Mouse (Mus musculus) fat pad, adult 2 months (tissue): ENCODE data around the gene Kif26b.

Experiments used
- DNase-seq: peaks from one replicate; pipeline ENCODE4 v3.0.0-alpha.2; 2011; ENCODE audit warnings: low read depth, low spot score; ENCODE audit errors: extremely low read depth

The Kif26b gene

DNA sequence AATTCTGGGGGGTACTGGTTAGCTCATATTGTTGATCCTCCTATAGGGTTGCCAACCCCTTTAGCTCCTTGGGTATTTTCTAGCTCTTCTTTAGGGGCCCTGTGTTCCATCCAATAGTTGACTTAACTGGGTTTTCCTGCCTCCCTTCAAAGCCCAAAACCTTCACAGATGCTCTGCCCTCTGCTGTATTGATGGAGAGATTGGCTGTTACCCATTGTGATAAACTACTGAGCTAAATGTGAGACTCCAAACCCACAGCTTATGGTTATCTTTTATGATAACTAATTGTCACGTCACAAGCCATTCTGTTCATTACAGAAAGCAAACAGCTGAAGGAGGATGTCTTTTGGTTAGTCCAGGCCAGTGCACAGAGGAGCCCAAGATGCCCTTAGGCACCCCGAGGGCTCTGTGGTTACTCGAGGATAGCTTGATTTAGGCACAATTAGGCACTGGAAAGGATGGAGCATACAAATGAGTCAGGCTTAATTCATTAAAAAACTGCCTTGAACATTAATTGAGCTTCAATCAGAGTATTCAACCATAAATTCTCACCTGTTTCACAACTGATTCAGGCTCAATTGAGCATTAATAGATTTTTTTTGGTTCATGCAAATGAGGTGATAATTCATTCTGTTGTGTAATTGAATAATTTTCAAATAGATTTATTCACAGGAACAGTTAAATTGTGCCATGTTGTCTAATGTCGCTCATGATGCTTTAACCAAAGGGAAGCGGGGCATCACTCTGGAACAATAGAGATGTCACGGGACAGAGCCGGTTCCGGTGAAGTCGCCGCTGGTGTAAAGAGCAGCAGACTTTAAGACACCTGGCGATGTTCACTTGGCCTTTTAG is 364.5 kb downstream of the Kif26b start:
- no peak for DNase-seq

GRCm38 (mm10) chr1:178894081-178894401 is 365.1 kb downstream of the Kif26b start:
- DNase-seq, result no peak

GRCm38 (mm10) chr1:178895674-178896073 is 366.7 kb downstream of the Kif26b start:
- no peak for DNase-seq

- no peak for DNase-seq
These were observed 382.0 kb downstream of the Kif26b start for GRCm38 (mm10) chr1:178910951-178911350.

- no peak for DNase-seq
These were observed 384.2 kb downstream of the Kif26b start for GRCm38 (mm10) chr1:178912936-178913716.

- no peak for DNase-seq
These were observed 386.1 kb downstream of the Kif26b start for GRCm38 (mm10) chr1:178915056-178915455.

DNA sequence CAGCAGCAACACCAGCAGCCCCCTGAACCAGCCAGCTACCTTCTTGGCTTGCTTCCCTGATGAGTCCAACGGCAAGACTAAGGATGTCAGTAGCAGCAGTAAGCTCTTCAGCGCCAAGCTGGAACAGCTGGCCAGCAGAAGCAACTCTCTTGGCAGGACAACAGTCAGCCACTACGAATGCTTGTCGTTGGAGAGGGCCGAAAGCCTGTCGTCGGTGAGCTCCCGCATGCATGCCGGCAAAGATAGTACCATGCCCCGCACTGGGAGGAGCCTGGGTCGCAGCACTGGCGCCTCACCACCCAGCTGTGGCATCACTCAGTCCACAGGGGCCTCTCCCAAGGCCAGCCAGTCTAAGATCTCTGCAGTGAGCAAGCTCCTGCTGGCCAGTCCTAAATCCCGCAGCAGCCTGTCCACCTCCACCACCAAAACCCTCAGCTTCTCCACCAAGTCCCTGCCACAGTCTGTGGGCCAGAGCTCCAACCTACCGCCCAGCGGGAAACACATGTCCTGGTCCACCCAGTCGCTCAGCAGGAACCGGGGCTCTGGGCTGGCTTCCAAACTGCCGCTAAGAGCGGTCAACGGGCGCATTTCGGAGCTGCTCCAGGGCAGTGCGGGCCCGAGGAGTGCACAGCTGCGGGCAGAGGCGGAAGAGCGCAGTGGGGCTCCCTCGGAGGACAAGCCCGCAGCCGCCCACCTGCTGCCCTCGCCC is 388.4 kb downstream of the Kif26b start:
- DNase-seq, result no peak

- no peak for DNase-seq
These were observed 395.7 kb downstream of the Kif26b start for GRCm38 (mm10) chr1:178924492-178925183.

DNA sequence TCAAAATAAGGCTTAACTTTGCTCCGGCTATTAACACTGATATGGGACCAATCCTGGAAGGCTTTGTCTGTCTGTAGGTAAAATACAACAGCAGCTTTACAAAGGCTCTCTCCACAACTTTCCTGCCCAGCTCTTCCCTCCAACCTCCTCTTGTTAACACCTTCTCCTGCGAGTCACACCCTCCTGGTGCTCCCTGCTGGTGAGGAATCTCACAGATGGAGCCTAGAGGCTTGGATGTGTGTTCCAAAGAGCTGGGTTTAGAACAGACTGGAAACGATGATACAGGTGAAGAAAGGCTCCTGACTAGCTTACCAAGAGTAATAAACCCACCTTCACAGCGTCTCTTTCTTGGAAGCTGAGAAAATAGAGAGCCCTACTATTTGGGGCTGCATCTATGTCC is 400.6 kb downstream of the Kif26b start:
- DNase-seq, result no peak

- no peak for DNase-seq
These were observed 405.2 kb downstream of the Kif26b start for GRCm38 (mm10) chr1:178933953-178934637.

- DNase-seq, result no peak
These were observed 407.5 kb downstream of the Kif26b start for GRCm38 (mm10) chr1:178936457-178936856.

DNA sequence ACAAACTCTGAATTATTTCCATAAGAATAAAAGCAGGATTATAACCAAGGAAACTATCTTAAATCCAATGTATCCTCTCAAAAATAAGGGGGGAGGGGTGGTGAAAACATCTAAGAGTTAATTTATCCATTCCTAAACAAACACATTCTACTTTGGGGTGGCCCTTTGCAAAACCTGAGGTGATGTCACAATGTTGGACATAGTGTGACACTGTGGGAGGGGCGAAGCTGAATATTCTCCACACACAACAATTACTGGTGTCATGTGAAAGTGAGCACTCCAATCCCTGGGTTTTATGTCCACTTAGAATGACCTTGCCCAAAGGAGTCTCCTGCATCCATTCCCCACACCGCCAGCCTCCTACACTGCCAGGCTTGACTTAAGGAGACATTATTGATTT is 408.1 kb downstream of the Kif26b start:
- DNase-seq, result no peak

DNA sequence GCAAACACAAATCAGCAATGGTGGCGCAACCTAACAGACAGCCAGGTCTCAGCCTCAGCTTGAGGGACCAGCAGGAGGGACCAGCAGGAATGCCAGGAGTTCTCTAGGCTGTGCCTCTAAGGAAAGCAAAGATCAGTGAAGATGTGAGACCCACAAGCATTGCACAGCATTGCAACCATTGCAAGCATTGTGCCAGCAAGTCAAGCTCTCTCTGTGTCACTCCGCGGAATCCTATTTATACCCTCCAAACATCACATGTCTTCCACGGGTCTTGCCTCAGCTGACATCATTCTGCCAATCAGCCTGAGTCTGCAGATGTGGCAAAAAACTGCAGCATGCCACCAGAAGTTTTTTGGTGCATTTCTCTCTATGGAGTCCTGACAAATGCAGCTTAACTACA is 411.4 kb downstream of the Kif26b start:
- no peak for DNase-seq

DNA sequence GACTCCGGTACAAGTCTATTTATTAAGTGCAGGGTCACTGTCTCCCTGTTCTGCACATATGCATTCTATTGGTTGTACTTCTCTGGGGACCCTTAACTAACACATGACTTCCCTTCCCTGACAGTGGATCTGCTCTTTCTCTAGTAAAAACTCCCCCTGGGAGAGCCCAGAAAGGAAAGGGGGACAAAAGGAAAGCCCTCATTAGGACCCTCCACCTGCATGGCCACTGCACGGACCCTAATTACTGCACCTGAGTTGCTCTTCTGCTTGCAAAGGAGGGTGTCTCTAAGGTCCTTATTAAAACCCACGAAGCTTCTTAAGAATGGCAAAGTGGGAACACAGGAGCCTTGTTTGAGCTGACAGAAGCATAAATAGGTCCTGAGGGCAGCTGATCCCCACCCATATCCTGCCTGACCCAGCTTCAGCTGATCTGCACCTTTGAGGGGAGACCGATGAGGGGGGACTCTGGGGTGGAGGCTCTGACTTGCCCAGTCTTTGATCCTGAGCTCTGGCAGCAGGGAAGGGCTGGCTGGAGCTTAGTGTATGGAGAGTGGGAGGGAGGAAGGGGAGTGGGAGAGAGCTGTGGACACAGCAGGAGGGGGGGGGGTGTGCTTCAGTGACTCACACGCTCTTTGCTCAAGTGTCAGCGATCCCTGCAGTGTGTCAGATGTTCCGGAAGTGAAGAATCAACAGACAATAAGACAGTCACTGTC is 413.5 kb downstream of the Kif26b start:
- no peak for DNase-seq

- no peak for DNase-seq
These were observed 424.0 kb downstream of the Kif26b start for GRCm38 (mm10) chr1:178952910-178953309.

DNA sequence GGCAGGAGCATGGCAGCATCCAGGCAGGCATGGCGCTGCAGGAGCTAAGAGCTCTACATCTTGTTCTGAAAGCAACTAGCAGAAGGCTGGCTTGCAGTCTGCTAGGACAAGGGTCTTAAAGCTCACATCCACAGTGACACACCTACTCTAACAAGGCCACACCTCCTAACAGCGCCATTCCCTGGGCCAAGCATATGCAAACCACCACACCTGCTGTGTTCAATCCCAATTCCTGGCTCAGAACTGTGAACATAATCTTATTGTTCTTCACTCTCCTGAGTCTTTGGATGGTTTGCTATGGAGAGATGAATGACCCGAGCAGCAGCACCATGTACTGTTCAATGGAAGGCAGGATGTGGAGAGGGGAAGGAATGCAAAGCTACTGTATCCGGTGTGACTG is 429.7 kb downstream of the Kif26b start:
- no peak for DNase-seq

DNA sequence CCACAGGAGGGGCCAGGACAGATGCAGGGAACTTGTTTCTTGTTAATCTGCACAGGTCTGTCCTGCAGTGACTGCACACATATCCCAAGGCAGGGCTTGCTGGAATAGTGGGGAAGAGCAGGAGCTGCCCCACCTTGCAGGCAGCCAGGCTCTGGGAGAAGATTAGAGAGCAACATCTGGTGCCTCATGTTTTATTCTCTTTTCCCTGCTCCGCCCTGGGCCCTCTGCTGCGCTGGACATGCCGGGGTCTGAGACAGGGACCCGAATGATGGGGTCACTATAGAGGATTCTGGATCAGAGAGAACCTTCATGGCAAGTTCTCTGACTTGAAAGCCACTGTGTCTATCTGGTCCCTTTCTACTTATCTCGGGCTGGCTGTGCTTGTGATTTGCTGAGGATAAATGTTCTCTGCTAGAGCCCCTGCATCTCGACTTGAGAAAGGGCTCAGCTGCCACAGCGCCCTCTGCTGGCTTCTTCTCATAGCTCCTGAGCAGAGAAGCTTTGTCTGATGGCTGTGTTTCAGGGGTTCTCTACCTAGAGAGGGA is 431.2 kb downstream of the Kif26b start:
- DNase-seq, result no peak

- DNase-seq, result no peak
These were observed 432.7 kb downstream of the Kif26b start for GRCm38 (mm10) chr1:178961661-178962060.

DNA sequence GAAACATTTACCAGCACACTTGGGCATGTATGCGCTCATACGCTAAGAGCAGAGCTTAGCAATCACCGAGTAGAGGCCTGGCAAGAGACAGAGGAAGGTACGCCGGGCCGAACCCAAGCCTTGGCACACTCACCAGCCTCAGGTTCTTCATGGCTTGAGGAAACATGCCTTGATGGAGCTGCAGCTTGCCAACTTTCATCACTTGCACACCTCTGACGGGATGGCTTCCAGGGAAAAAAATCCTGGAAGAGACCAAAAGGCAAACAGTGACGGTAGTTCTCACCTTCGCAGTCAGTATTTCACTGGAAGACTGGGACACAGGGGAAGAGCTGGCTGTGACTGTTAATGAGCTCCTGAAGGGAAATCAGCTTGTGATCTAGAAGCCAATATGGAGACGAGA is 443.1 kb downstream of the Kif26b start:
- no peak for DNase-seq
